ENCODE assay signal across 10 mouse cellular contexts in genomic region chr6:120674121-120674520, GRCm38 (mm10). TPM values are rescaled to one million over a fixed set of nuclear protein-coding genes. Genes with fewer than 3 reads are reported as not detected.
DNase-seq lines count a peak whose midpoint lies in the region; ATAC-seq and TF ChIP-seq lines count a peak whose summit lies in the region.
"Had no signal": no experiment of that assay in that cellular context is flagged by ENCODE, and none has a peak within 500 bp of the region (broad histone marks: within the 10 kb centered on the region; RNA-seq: fewer than 3 reads in every experiment).

No protein-coding gene starts in this region.

- no peaks in the 10 kb centered on the region for H3K27me3 ChIP-seq in midbrain, postnatal 0 days (ENCODE audit: insufficient read depth, low read length)
- no peaks in the 10 kb centered on the region for H3K27me3 ChIP-seq in midbrain, embryonic 10.5 days (ENCODE audit: low read depth, poor library complexity, severe bottlenecking)
- no peaks in the 10 kb centered on the region for H3K27me3 ChIP-seq in liver, embryonic 16.5 days (ENCODE audit: control insufficient read depth, insufficient read depth, low read depth, low read length)
- H3K27me3 ChIP-seq: embryonic facial prominence, embryonic 12.5 days; limb, embryonic 15.5 days had no signal

- 77% methylated on average over 5 of the region's 5 CpGs for WGBS in midbrain, postnatal 0 days
- 82% methylated on average over 5 of the region's 5 CpGs for WGBS in midbrain, embryonic 10.5 days
- WGBS in liver, embryonic 16.5 days (ENCODE audit: insufficient replicate concordance), result 45% methylated on average over 5 of the region's 5 CpGs

- TF ChIP-seq POLR2A in bone marrow macrophage, adult 2 months (IDR thresholded peaks at IDR 0.05; ENCODE audit: borderline replicate concordance, low read depth, low read length), result no peak

- no peak overlapping the region for H3K4me3 ChIP-seq in midbrain, postnatal 0 days (ENCODE audit: low read depth, low read length)
- no peak overlapping the region for H3K4me3 ChIP-seq in midbrain, embryonic 10.5 days
- no peak overlapping the region for H3K4me3 ChIP-seq in bone marrow macrophage, adult 2 months (ENCODE audit: insufficient read depth, low read length)
- H3K4me3 ChIP-seq in liver, embryonic 16.5 days (ENCODE audit: low read depth, low read length), result no peak overlapping the region
- H3K4me3 ChIP-seq: embryonic facial prominence, embryonic 12.5 days; limb, embryonic 15.5 days had no signal

- H3K4me2 ChIP-seq in midbrain, postnatal 0 days (ENCODE audit: low read depth, low read length, poor library complexity, severe bottlenecking), result no peak overlapping the region
- H3K4me2 ChIP-seq in liver, embryonic 16.5 days (ENCODE audit: low read depth, low read length), result no peak overlapping the region
- H3K4me2 ChIP-seq: embryonic facial prominence, embryonic 12.5 days; limb, embryonic 15.5 days had no signal

- H3K4me1 ChIP-seq in midbrain, postnatal 0 days (ENCODE audit: insufficient read depth, low read length), result no peaks in the 10 kb centered on the region
- peaks cover 20% of the 10 kb centered on the region for H3K4me1 ChIP-seq in midbrain, embryonic 10.5 days
- H3K4me1 ChIP-seq in bone marrow macrophage, adult 2 months (ENCODE audit: control insufficient read depth, insufficient read depth, low read length), result no peaks in the 10 kb centered on the region
- H3K4me1 ChIP-seq in liver, embryonic 16.5 days (ENCODE audit: control insufficient read depth, low read depth, low read length), result peaks cover 8% of the 10 kb centered on the region
- H3K4me1 ChIP-seq: embryonic facial prominence, embryonic 12.5 days; limb, embryonic 15.5 days had no signal

- DNase-seq in midbrain, postnatal 0 days (ENCODE audit: low spot score), result no peak
- DNase-seq in midbrain, embryonic 10.5 days (ENCODE audit: low spot score), result no peak
- peak; percentile 47 for DNase-seq in thymus, postnatal 14 days
- DNase-seq in right cerebral cortex, postnatal 25 days, result no peak
- no peak for DNase-seq in cerebellum, adult 11 months
- no peak for DNase-seq in frontal cortex, adult 2 months (ENCODE audit: extremely low spot score in 1 of 2, low spot score in 1 of 2)

- no peaks in the 10 kb centered on the region for H3K9me3 ChIP-seq in midbrain, postnatal 0 days (ENCODE audit: low read length)
- no peaks in the 10 kb centered on the region; the same call in 1 of the 2 replicates for H3K9me3 ChIP-seq in midbrain, embryonic 10.5 days (replicated peaks)
- H3K9me3 ChIP-seq in liver, embryonic 16.5 days (replicated peaks; ENCODE audit: control insufficient read depth, low read length), result no peaks in the 10 kb centered on the region
- H3K9me3 ChIP-seq: embryonic facial prominence, embryonic 12.5 days; limb, embryonic 15.5 days had no signal

- H3K27ac ChIP-seq in midbrain, postnatal 0 days (ENCODE audit: low read depth, low read length), result no peak overlapping the region
- H3K27ac ChIP-seq in midbrain, embryonic 10.5 days (replicated peaks), result no peak overlapping the region
- H3K27ac ChIP-seq in bone marrow macrophage, adult 2 months (ENCODE audit: insufficient read depth, low read depth, low read length), result no peak overlapping the region
- no peak overlapping the region for H3K27ac ChIP-seq in liver, embryonic 16.5 days (ENCODE audit: low read length)
- H3K27ac ChIP-seq: embryonic facial prominence, embryonic 12.5 days; limb, embryonic 15.5 days had no signal

- H3K36me3 ChIP-seq in midbrain, postnatal 0 days (ENCODE audit: insufficient read depth, low read length), result no peaks in the 10 kb centered on the region
- peaks cover 9% of the 10 kb centered on the region for H3K36me3 ChIP-seq in midbrain, embryonic 10.5 days
- no peaks in the 10 kb centered on the region for H3K36me3 ChIP-seq in liver, embryonic 16.5 days (ENCODE audit: control insufficient read depth, insufficient read depth)
- H3K36me3 ChIP-seq: embryonic facial prominence, embryonic 12.5 days; limb, embryonic 15.5 days had no signal

- no peak overlapping the region for H3K9ac ChIP-seq in midbrain, postnatal 0 days (replicated peaks; ENCODE audit: low read length, poor library complexity, severe bottlenecking)
- no peak overlapping the region for H3K9ac ChIP-seq in liver, embryonic 16.5 days (ENCODE audit: low read depth, low read length)
- H3K9ac ChIP-seq: embryonic facial prominence, embryonic 12.5 days; limb, embryonic 15.5 days had no signal

- ATAC-seq in midbrain, postnatal 0 days (ENCODE audit: low FRiP score), result no peak
- 0 out of 2 replicates have a peak, but pooled peaks have one; percentile 35 for ATAC-seq in liver, embryonic 16.5 days (ENCODE audit: low read depth)

- peak; percentile 46 for TF ChIP-seq CTCF in midbrain, postnatal 0 days (IDR thresholded peaks at IDR 0.05)
- peak; percentile 32; the same call in 1 of the 2 replicates for TF ChIP-seq CTCF in bone marrow macrophage, adult 2 months (IDR thresholded peaks at IDR 0.05; ENCODE audit: low read depth, low read length)

RNA-seq across cellular contexts. Expression of gene Cecr2, which starts 8.0 kb away (rescaled TPM):
- total RNA-seq in midbrain, postnatal 0 days (2014; rRNA removed), result 6.0 and 11.1 TPM in 2 replicates
- polyA plus RNA-seq in midbrain, postnatal 0 days (2015; fragmentation: Nextera tagmentation; extraction: Ambion mirVana), result 0.43 and 1.1 TPM in 2 replicates
- polyA plus RNA-seq in midbrain, embryonic 10.5 days (2016; fragmentation: Nextera tagmentation; extraction: Ambion mirVana), result 13.4 and 14.6 TPM in 2 replicates
- polyA plus RNA-seq in bone marrow macrophage, adult 2 months (2012; ENCODE audit: insufficient read depth, insufficient read length, missing spikeins), result not detected in 2 replicates
- 4.9 and 6.0 TPM in 2 replicates for polyA plus RNA-seq in liver, embryonic 16.5 days (2015; fragmentation: Nextera tagmentation; extraction: Ambion mirVana)
- polyA plus RNA-seq in frontal cortex, adult 2 months (2012; rRNA removed), result 2.8 and 3.2 TPM in 2 replicates
